ENCODE assay signal across 9 mouse cellular contexts in genomic region chr8:72308276-72308675, GRCm38 (mm10). TPM values are rescaled to one million over a fixed set of nuclear protein-coding genes. Genes with fewer than 3 reads are reported as not detected.
DNase-seq lines count a peak whose midpoint lies in the region; ATAC-seq lines count a peak whose summit lies in the region.
"Had no signal": no experiment of that assay in that cellular context is flagged by ENCODE, and none has a peak within 500 bp of the region (broad histone marks: within the 10 kb centered on the region; RNA-seq: fewer than 3 reads in every experiment).

No protein-coding gene starts in this region.

- no peaks in the 10 kb centered on the region for H3K36me3 ChIP-seq in heart, embryonic 16.5 days (ENCODE audit: control insufficient read depth, insufficient read depth)
- H3K36me3 ChIP-seq in forebrain, embryonic 13.5 days (ENCODE audit: poor library complexity, severe bottlenecking), result no peaks in the 10 kb centered on the region
- H3K36me3 ChIP-seq: limb, embryonic 12.5 days had no signal

- H3K9me3 ChIP-seq in heart, embryonic 16.5 days (replicated peaks; ENCODE audit: control insufficient read depth, low read length), result no peaks in the 10 kb centered on the region
- H3K9me3 ChIP-seq in forebrain, embryonic 13.5 days (replicated peaks), result no peaks in the 10 kb centered on the region
- H3K9me3 ChIP-seq: limb, embryonic 12.5 days had no signal

- WGBS in heart, embryonic 16.5 days, result 20% methylated on average over 6 of the region's 6 CpGs
- 29% methylated on average over 6 of the region's 6 CpGs for WGBS in forebrain, embryonic 13.5 days

- peak; percentile 13 for DNase-seq in left cerebral cortex, postnatal 4 days
- DNase-seq in left cerebral cortex, postnatal 14 days (ENCODE audit: low spot score in 2 of 2), result no peak
- DNase-seq in heart, adult 18-20 months, result peak; percentile 77 to 83
- DNase-seq in lung, adult 18-20 months, result peak; percentile 27 to 61
- DNase-seq in layer of hippocampus, adult 18-20 months (ENCODE audit: low spot score in 2 of 2), result no peak

- peak; percentile 71 for ATAC-seq in heart, embryonic 16.5 days (replicated peaks; ENCODE audit: extremely low read depth, insufficient read depth, low FRiP score)
- no peak for ATAC-seq in forebrain, embryonic 13.5 days
- ATAC-seq: Patski had no signal

- peak overlapping the region; percentile 83 for H3K27ac ChIP-seq in heart, embryonic 16.5 days (ENCODE audit: low read length)
- no peak overlapping the region for H3K27ac ChIP-seq in forebrain, embryonic 13.5 days
- H3K27ac ChIP-seq: limb, embryonic 12.5 days had no signal

- H3K4me3 ChIP-seq in heart, embryonic 16.5 days (ENCODE audit: low read length), result no peak overlapping the region
- no peak overlapping the region for H3K4me3 ChIP-seq in forebrain, embryonic 13.5 days
- H3K4me3 ChIP-seq: limb, embryonic 12.5 days had no signal

- peaks cover 16% of the 10 kb centered on the region for H3K4me1 ChIP-seq in heart, embryonic 16.5 days (ENCODE audit: control insufficient read depth, insufficient read depth, low read length)
- H3K4me1 ChIP-seq in forebrain, embryonic 13.5 days, result peaks cover 11% of the 10 kb centered on the region
- H3K4me1 ChIP-seq: limb, embryonic 12.5 days had no signal

- intact Hi-C loops in left cerebral cortex, postnatal 4 days (cut with DNase I), result no loop called here
- intact Hi-C loops in left cerebral cortex, postnatal 14 days (cut with DNase I), result no loop called here

- H3K4me2 ChIP-seq in heart, embryonic 16.5 days (ENCODE audit: low read depth, low read length), result no peak overlapping the region
- no peak overlapping the region for H3K4me2 ChIP-seq in forebrain, embryonic 13.5 days
- H3K4me2 ChIP-seq: limb, embryonic 12.5 days had no signal

- no peak overlapping the region for H3K9ac ChIP-seq in heart, embryonic 16.5 days (ENCODE audit: low read length)
- no peak overlapping the region for H3K9ac ChIP-seq in forebrain, embryonic 13.5 days
- H3K9ac ChIP-seq: limb, embryonic 12.5 days had no signal

- no peaks in the 10 kb centered on the region for H3K27me3 ChIP-seq in heart, embryonic 16.5 days (ENCODE audit: control insufficient read depth, insufficient read depth, low read length)
- H3K27me3 ChIP-seq in forebrain, embryonic 13.5 days, result no peaks in the 10 kb centered on the region
- H3K27me3 ChIP-seq: Patski had no signal

RNA-seq across cellular contexts. Expression of gene Gm10282, which starts 3.2 kb away (rescaled TPM):
- 10 to 100 TPM; 18.5 to 19.4 TPM for total RNA-seq in left cerebral cortex, postnatal 4 days (2021)
- total RNA-seq in left cerebral cortex, postnatal 14 days (2021), result 1 to 10 TPM; 5.1 to 8.7 TPM
- total RNA-seq in heart, adult 18-20 months (2021), result 1 to 10 TPM; 5.9 to 9.5 TPM
- polyA plus RNA-seq in heart, embryonic 16.5 days (2015; fragmentation: Nextera tagmentation; extraction: Ambion mirVana), result 15.0 and 30.4 TPM in 2 replicates
- polyA plus RNA-seq in forebrain, embryonic 13.5 days (2015; fragmentation: Nextera tagmentation; extraction: Ambion mirVana), result 39.4 and 41.0 TPM in 2 replicates
- total RNA-seq in layer of hippocampus, adult 18-20 months (2021), result 1 to 10 TPM; 4.8 to 6.0 TPM

RNA-seq across cellular contexts. Expression of gene Klf2, which starts 10.6 kb away (rescaled TPM):
- 10 to 100 TPM; 13.1 to 15.1 TPM for total RNA-seq in left cerebral cortex, postnatal 4 days (2021)
- 10 to 100 TPM; 16.6 to 21.2 TPM for total RNA-seq in left cerebral cortex, postnatal 14 days (2021)
- total RNA-seq in heart, adult 18-20 months (2021), result 10 to 100 TPM; 74.3 to 76.9 TPM
- polyA plus RNA-seq in heart, embryonic 16.5 days (2015; fragmentation: Nextera tagmentation; extraction: Ambion mirVana), result 14.8 and 15.3 TPM in 2 replicates
- 2.8 and 3.6 TPM in 2 replicates for polyA plus RNA-seq in forebrain, embryonic 13.5 days (2015; fragmentation: Nextera tagmentation; extraction: Ambion mirVana)
- 10 to 100 TPM; 20.1 to 22.2 TPM for total RNA-seq in layer of hippocampus, adult 18-20 months (2021)

Comparison
In these comparisons a context has a peak if more than half of its experiments do, and no peak if none do; other contexts are left out.
1. DNase-seq: peak in left cerebral cortex, postnatal 4 days (single experiment), heart, adult 18-20 months (2 of 2) and lung, adult 18-20 months (2 of 2); none in left cerebral cortex, postnatal 14 days (0 of 2) and layer of hippocampus, adult 18-20 months (0 of 2).